ENCODE assay signal across 24 mouse cellular contexts in the genomic region with DNA sequence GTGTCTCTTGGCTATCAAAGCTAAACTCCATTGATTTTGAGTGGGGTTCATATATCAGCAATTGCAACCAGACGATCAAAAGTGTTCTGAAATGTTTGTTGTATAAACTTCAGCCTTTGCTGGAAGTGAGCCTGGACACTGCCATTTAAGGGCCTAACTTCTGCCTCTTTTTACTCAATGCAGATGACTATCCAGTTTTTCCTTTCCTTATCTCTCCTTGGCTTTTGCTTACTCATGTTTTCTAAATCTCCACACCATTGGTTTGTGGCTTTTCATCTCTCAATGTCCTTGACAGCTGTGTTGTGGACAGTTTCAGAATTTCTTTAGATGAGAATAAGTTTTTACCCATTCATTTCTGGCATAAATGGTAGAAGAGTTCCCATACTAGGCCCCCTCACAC.
DNase-seq lines count a peak whose midpoint lies in the region; ATAC-seq and TF ChIP-seq lines count a peak whose summit lies in the region.
"Had no signal": no experiment of that assay in that cellular context is flagged by ENCODE, and none has a peak within 500 bp of the region (broad histone marks: within the 10 kb centered on the region; RNA-seq: fewer than 3 reads in every experiment).

No protein-coding gene starts in this region.

- no peaks in the 10 kb centered on the region for H3K27me3 ChIP-seq in lung, embryonic 14.5 days (ENCODE audit: insufficient read depth, low read length)
- no peaks in the 10 kb centered on the region for H3K27me3 ChIP-seq in C2C12 (ENCODE audit: control insufficient read depth, insufficient read depth, insufficient read length)
- H3K27me3 ChIP-seq in midbrain, embryonic 14.5 days (ENCODE audit: control insufficient read depth, insufficient read depth, low read length) = no peaks in the 10 kb centered on the region
- H3K27me3 ChIP-seq: heart, embryonic 13.5 days; kidney, embryonic 15.5 days; limb, embryonic 13.5 days; liver, embryonic 15.5 days had no signal

- H3ac ChIP-seq in C2C12 (ENCODE audit: control insufficient read depth, insufficient read length, low read depth) = no peak overlapping the region

- no peak overlapping the region for H3K4me3 ChIP-seq in lung, embryonic 14.5 days (ENCODE audit: low read depth, low read length)
- H3K4me3 ChIP-seq in C2C12 (ENCODE audit: insufficient read depth, poor library complexity, severe bottlenecking) = no peak overlapping the region
- H3K4me3 ChIP-seq in midbrain, embryonic 14.5 days (replicated peaks; ENCODE audit: low read depth, low read length) = no peak overlapping the region
- H3K4me3 ChIP-seq: erythroblast, embryonic 14.5 days; forebrain, embryonic 12.5 days; heart, adult 2 months; heart, embryonic 13.5 days; kidney, embryonic 15.5 days; limb, embryonic 13.5 days; liver, embryonic 15.5 days had no signal

- peak; percentile 64 for DNase-seq in lung, embryonic 14.5 days
- no peak for DNase-seq in lung, postnatal 10 days
- DNase-seq in 3T3-L1 (ENCODE audit: low read depth, low spot score) = peak; percentile 86
- DNase-seq in adrenal gland, postnatal 25 days = peak; percentile 12
- DNase-seq in urinary bladder, postnatal 4 days (ENCODE audit: low spot score in 2 of 2) = no peak
- no peak for DNase-seq in midbrain, embryonic 14.5 days
- DNase-seq: cerebellum, adult 11-12 months; cerebellum, postnatal 10 days; gastrocnemius, postnatal 36 days; heart, adult 2 months; heart, postnatal 14 days; kidney, adult 11 months; kidney, postnatal 4 days; retina, postnatal 1 day; right cerebral cortex, postnatal 25 days; thymus, postnatal 14 days had no signal

- no peak for TF ChIP-seq CTCF in lung, embryonic 14.5 days (IDR thresholded peaks at IDR 0.05; ENCODE audit: low read depth)
- TF ChIP-seq CTCF in C2C12 (IDR thresholded peaks at IDR 0.05; ENCODE audit: control insufficient read depth, insufficient read depth, insufficient read length) = no peak

- no peaks in the 10 kb centered on the region for H3K79me3 ChIP-seq in C2C12 (ENCODE audit: low read depth)

- no peaks in the 10 kb centered on the region for H3K79me2 ChIP-seq in C2C12 (ENCODE audit: control insufficient read depth, insufficient read depth)

- ATAC-seq in lung, embryonic 14.5 days (ENCODE audit: insufficient read depth) = peak; percentile 47; the same call in 1 of the 2 replicates
- ATAC-seq in midbrain, embryonic 14.5 days (ENCODE audit: low FRiP score, low TSS enrichment) = no peak

- H3K4me1 ChIP-seq in lung, embryonic 14.5 days (ENCODE audit: insufficient read depth) = no peaks in the 10 kb centered on the region
- H3K4me1 ChIP-seq in midbrain, embryonic 14.5 days (ENCODE audit: control insufficient read depth, insufficient read depth, low read length) = no peaks in the 10 kb centered on the region
- H3K4me1 ChIP-seq: limb, embryonic 13.5 days; liver, embryonic 15.5 days had no signal

- H3K27ac ChIP-seq in lung, embryonic 14.5 days (ENCODE audit: low read depth) = no peak overlapping the region
- no peak overlapping the region for H3K27ac ChIP-seq in midbrain, embryonic 14.5 days (replicated peaks; ENCODE audit: low read depth, low read length)
- H3K27ac ChIP-seq: forebrain, embryonic 12.5 days; heart, adult 2 months; heart, embryonic 13.5 days; kidney, embryonic 15.5 days; limb, embryonic 13.5 days; liver, embryonic 15.5 days had no signal

- H3K9ac ChIP-seq in lung, embryonic 14.5 days = no peak overlapping the region
- no peak overlapping the region for H3K9ac ChIP-seq in midbrain, embryonic 14.5 days (replicated peaks; ENCODE audit: low read length)
- H3K9ac ChIP-seq: forebrain, embryonic 12.5 days; heart, embryonic 13.5 days; kidney, embryonic 15.5 days; limb, embryonic 13.5 days; liver, embryonic 15.5 days had no signal

- no peaks in the 10 kb centered on the region for H3K9me3 ChIP-seq in lung, embryonic 14.5 days (ENCODE audit: low read depth, low read length)
- no peaks in the 10 kb centered on the region for H3K9me3 ChIP-seq in midbrain, embryonic 14.5 days (ENCODE audit: control insufficient read depth, low read length)
- H3K9me3 ChIP-seq: forebrain, embryonic 12.5 days; heart, embryonic 13.5 days; kidney, embryonic 15.5 days; limb, embryonic 13.5 days; liver, embryonic 15.5 days had no signal

- WGBS in lung, embryonic 14.5 days = 41% methylated on average over 1 of the region's 1 CpGs
- WGBS in midbrain, embryonic 14.5 days = 91% methylated on average over 1 of the region's 1 CpGs

- H3K4me2 ChIP-seq in lung, embryonic 14.5 days = no peak overlapping the region
- no peak overlapping the region for H3K4me2 ChIP-seq in midbrain, embryonic 14.5 days (ENCODE audit: low read length)
- H3K4me2 ChIP-seq: forebrain, embryonic 12.5 days; heart, embryonic 13.5 days; kidney, embryonic 15.5 days; limb, embryonic 13.5 days; liver, embryonic 15.5 days; midbrain, embryonic 11.5 days had no signal

- no peaks in the 10 kb centered on the region for H3K36me3 ChIP-seq in lung, embryonic 14.5 days (ENCODE audit: insufficient read depth)
- H3K36me3 ChIP-seq in C2C12 (ENCODE audit: control insufficient read depth, insufficient read depth) = no peaks in the 10 kb centered on the region
- no peaks in the 10 kb centered on the region for H3K36me3 ChIP-seq in midbrain, embryonic 14.5 days (ENCODE audit: control insufficient read depth, insufficient read depth, low read length)
- H3K36me3 ChIP-seq: forebrain, embryonic 12.5 days; heart, embryonic 13.5 days; kidney, embryonic 15.5 days; limb, embryonic 13.5 days; liver, embryonic 15.5 days had no signal

TF ChIP-seq in C2C12, 6 proteins besides CTCF, POLR2A, EP300 and RAD21:
- peak; percentile 71 for TF ChIP-seq MYOD1 (IDR thresholded peaks at IDR 0.05; ENCODE audit: control insufficient read depth, insufficient read length, low read depth)
- no peak for TF ChIP-seq MYOG (IDR thresholded peaks at IDR 0.05; ENCODE audit: control insufficient read depth, extremely low read depth, insufficient read length)
- no peak for TF ChIP-seq MAX (IDR thresholded peaks at IDR 0.05)
TF ChIP-seq in C2C12: peak in this region for 1.

Comparison
In these comparisons a context has a peak if more than half of its experiments do, and no peak if none do; other contexts are left out.
1. DNase-seq: peak in lung, embryonic 14.5 days (single experiment), 3T3-L1 (single experiment) and adrenal gland, postnatal 25 days (single experiment); none in lung, postnatal 10 days (single experiment), urinary bladder, postnatal 4 days (0 of 2) and midbrain, embryonic 14.5 days (single experiment).